Mouse (Mus musculus) ES-E14 (cell line): Measurements from ENCODE around the gene Cox10. TPM values are rescaled to one million over a fixed set of nuclear protein-coding genes. Genes with fewer than 3 reads are reported as not detected.

Experiments
- DNase-seq: peaks from one replicate; pipeline ENCODE4 v3.0.0-alpha.2; 2013; ENCODE audit warnings: low read depth, low spot score
- H3K27ac ChIP-seq: 2 replicates; pipeline ENCODE4 v1.5.1; 2012; ENCODE audit warnings: low read depth, mild to moderate bottlenecking, low read length, moderate library complexity, mixed read lengths; ENCODE audit not compliant: poor library complexity, insufficient read depth, severe bottlenecking
- H3K36me3 ChIP-seq: 2 replicates; pipeline ENCODE4 v1.6.1; 2012; ENCODE audit warnings: mild to moderate bottlenecking, low read length, moderate library complexity, mixed read lengths; ENCODE audit not compliant: control insufficient read depth, poor library complexity, insufficient read depth, severe bottlenecking
- H3K4me1 ChIP-seq, 2 experiments: fragments of 150-350 bp in 1 of 2; sonication (generic) in 1 of 2; 2 replicates each; pipeline ENCODE4 v1.6.1; 2012; ENCODE audit warnings: low read length in 2 of 2, mild to moderate bottlenecking in 1 of 2, mixed read lengths in 1 of 2; ENCODE audit not compliant: control insufficient read depth in 2 of 2, insufficient read depth in 2 of 2, poor library complexity in 1 of 2
- H3K4me3 ChIP-seq, 2 experiments: fragments of 150-350 bp in 1 of 2; sonication (generic) in 1 of 2; 2 replicates each; pipeline ENCODE4 v1.5.1; 2012; ENCODE audit warnings: low read length in 2 of 2, low read depth in 1 of 2, mild to moderate bottlenecking in 1 of 2, mixed read lengths in 1 of 2; ENCODE audit not compliant: insufficient read depth in 1 of 2, poor library complexity in 1 of 2, severe bottlenecking in 1 of 2
- H3K9ac ChIP-seq: 2 replicates; pipeline ENCODE4 v1.6.1; 2012; ENCODE audit warnings: low read depth, mild to moderate bottlenecking, low read length, mixed read lengths; ENCODE audit not compliant: poor library complexity, insufficient read depth, severe bottlenecking
- H3K9me3 ChIP-seq: fragments of 150-350 bp; sonication (generic); 2 replicates; pipeline ENCODE4 v1.6.1; 2012; ENCODE audit warnings: low read depth, mild to moderate bottlenecking, low read length; ENCODE audit not compliant: control insufficient read depth, insufficient read depth
- CHD2 ChIP-seq: IDR thresholded peaks from 2 replicates; pipeline ENCODE4 v1.6.1; 2014; ENCODE audit warnings: mild to moderate bottlenecking, low read depth, low read length, inconsistent platforms
- HCFC1 ChIP-seq: IDR thresholded peaks from 2 replicates; pipeline ENCODE4 v1.6.1; 2012; ENCODE audit warnings: low read length, inconsistent platforms, borderline replicate concordance; ENCODE audit not compliant: insufficient read depth
- MAFK ChIP-seq: IDR thresholded peaks from 2 replicates; pipeline ENCODE4 v1.6.1; 2014; ENCODE audit warnings: mild to moderate bottlenecking, low read depth, low read length, inconsistent platforms; ENCODE audit not compliant: insufficient read depth
- ZC3H11A ChIP-seq: IDR thresholded peaks from 2 replicates; pipeline ENCODE4 v1.6.1; 2012; ENCODE audit warnings: low read depth, mild to moderate bottlenecking, inconsistent platforms, low read length, borderline replicate concordance
- ZNF384 ChIP-seq: IDR thresholded peaks from 2 replicates; pipeline ENCODE4 v1.6.1; 2012; ENCODE audit warnings: low read depth, low read length, inconsistent platforms
- in situ Hi-C, 2 experiments: fragments of 600-800 bp; cut with MboI; formaldehyde crosslinking; loops; one replicate each; pipeline ENCODE4 v1.15.1; 2025; ENCODE audit warnings: low sequenced_read_pairs in 2 of 2, inconsistent platforms in 1 of 2; ENCODE audit not compliant: unreplicated experiment in 2 of 2
- total RNA-seq: library from RNA; depleted of rRNA; stranded (reverse); fragments of 300-350 nt; gene quantifications from 2 replicates; pipeline ENCODE4 v1.2.3, GENCODE M21; 2012

Gene Cox10
- total RNA-seq, 1 experiment = 24.8 TPM

DNA sequence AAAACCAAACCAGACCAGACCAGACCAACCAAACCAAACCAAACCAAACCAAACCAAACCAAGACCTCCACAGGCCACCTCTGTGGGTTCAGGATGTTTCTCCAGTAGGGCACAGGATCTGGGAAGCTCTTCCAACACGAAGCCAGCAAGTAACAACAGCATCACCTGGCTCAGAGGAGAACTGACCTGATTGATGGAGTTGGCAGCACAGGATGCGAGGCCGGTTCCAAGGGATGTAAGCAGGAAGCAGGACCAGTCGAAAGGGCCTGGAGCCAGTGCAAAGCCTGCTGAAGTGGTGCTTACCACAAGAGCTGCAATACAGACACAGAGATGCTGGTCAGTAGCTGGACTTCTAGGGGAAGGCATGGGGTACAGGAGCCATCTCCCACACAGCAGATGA, 34.2 kb downstream of the Cox10 start:
- H3K4me3 ChIP-seq = no peak overlapping the region
- no peak overlapping the region for H3K27ac ChIP-seq
- no peaks in the 10 kb centered on the region for H3K4me1 ChIP-seq
- TF ChIP-seq ZC3H11A = no peak
- TF ChIP-seq ZNF384 = no peak
- TF ChIP-seq MAFK = no peak
- TF ChIP-seq CHD2 = no peak
- TF ChIP-seq HCFC1 = no peak
- H3K9ac ChIP-seq = no peak overlapping the region
- H3K9me3 ChIP-seq = no peaks in the 10 kb centered on the region
- peaks cover 3% of the 10 kb centered on the region for H3K36me3 ChIP-seq
- DNase-seq = no peak
- in situ Hi-C loops = no loop called here

DNA sequence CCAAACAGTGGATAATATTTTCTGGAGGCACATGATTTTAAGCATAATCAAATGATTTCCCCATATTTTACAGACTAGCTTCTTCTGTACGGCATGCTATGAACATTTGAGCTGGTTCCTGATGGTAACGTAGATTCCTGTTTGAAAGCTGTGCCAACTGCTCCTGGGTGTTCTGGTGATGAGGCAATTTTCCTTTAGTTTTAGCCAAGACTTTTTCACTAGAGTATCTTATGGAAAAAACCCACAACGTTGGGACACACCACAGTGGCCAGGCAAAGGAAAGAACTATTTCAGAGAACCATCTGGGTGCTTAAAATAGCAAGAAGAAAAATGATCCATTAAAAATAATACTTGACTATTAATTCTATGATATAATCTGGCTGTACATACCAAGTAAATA, 35.2 kb downstream of the Cox10 start:
- Histone ChIP-seq H3K36me3 (peaks cover 3% of the 10 kb centered on the region), H3K27ac (no peak overlapping the region), H3K9ac (no peak overlapping the region), H3K4me1 (no peaks in the 10 kb centered on the region), H3K4me3 (no peak overlapping the region), H3K9me3 (no peaks in the 10 kb centered on the region)
- in situ Hi-C loops = no loop called here
- no peak for TF ChIP-seq MAFK
- TF ChIP-seq HCFC1 = no peak
- TF ChIP-seq ZNF384 = no peak
- TF ChIP-seq CHD2 = no peak
- TF ChIP-seq ZC3H11A = no peak
- no peak for DNase-seq

DNA sequence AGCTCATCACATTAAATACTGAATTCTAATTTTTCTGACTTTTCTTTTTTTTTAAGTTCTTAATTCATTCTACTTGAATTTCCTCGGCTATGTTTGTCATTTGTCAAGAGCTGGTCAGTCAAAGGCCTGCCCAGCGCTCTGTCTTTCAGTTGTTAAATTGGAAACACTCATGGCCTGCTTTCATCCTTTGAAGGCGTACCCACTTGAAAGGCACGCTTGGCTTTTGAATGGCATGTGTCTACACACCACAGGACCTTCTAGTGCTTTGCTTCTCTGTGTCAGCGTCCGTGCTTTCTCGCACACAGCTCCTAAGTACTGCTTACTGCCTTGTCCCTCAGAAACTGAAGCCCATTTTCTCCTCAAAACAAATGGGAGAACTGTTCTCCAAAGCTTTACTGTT, 38.0 kb downstream of the Cox10 start:
- H3K9ac ChIP-seq = no peak overlapping the region
- DNase-seq = no peak

DNA sequence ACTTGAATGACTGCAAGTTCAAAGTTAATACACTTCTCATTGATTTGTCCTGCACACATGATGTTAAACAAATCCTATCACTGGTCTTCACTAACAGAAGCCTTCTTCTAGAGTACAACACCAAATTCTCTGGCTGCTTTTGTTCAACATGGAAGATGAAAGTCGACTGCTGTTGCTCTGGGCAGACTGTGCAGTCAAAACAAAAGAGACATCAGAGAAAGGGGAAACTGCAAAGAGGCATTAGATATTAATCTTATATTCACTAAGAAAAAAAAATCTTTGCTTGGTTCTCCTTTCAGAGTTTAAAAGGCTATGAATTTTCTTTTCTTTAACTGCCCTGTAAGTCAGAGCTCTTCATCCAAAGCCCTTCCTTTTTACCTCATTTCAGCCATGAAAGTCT, 39.7 kb downstream of the Cox10 start:
- no peak overlapping the region for H3K4me3 ChIP-seq
- in situ Hi-C loops = no loop called here

More for the DNA sequence above, 38.0 kb downstream of the Cox10 start:
- H3K4me1 ChIP-seq = no peaks in the 10 kb centered on the region
- H3K9me3 ChIP-seq = no peaks in the 10 kb centered on the region
- in situ Hi-C loops = no loop called here
- no peak overlapping the region for H3K27ac ChIP-seq
- H3K36me3 ChIP-seq = peaks cover 3% of the 10 kb centered on the region
- H3K4me3 ChIP-seq = no peak overlapping the region
- TF ChIP-seq MAFK (no peak), CHD2 (no peak), HCFC1 (no peak), ZC3H11A (no peak), ZNF384 (no peak)

DNA sequence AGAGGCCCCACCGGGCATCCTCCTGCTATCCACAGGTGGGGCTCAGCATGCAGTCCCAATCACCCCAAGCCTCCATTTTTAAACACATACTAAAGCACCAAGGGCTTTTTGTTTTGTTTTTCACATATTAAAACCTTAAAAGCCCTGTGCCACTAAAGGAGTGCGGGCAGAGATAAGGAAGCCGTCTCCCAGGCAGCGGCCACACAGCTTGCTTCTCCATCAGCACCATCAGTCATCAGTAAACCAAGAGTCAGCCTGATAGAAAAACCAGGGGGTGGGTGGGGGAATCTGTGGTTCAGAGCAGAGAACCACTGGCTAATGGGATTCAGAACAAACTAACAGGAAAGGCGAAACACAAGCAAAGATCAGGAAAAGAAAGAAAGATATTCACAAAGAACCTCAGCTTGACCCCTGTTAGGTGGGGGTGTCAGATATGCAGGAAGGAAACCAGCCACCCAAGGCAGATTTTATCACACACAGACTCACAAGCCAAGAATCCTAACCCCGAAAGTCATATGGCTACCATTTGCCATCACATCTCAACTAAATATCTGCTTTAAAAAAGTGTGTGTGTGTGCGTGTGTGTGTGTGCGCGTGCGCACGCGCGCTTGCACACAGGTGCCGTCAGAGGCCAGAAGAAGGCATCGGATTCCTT, 41.7 kb downstream of the Cox10 start:
- H3K4me1 ChIP-seq = peaks cover 0 to 5% of the 10 kb centered on the region in 2 experiments; a peak in 1 of 4 replicates

More for the DNA sequence above, 39.7 kb downstream of the Cox10 start:
- Histone ChIP-seq H3K9ac (no peak overlapping the region), H3K9me3 (no peaks in the 10 kb centered on the region), H3K36me3 (no peaks in the 10 kb centered on the region), H3K27ac (no peak overlapping the region), H3K4me1 (peaks cover 0 to 5% of the 10 kb centered on the region in 2 experiments; a peak in 1 of 4 replicates)
- no peak for TF ChIP-seq ZNF384
- no peak for DNase-seq

More for the DNA sequence above, 41.7 kb downstream of the Cox10 start:
- Histone ChIP-seq H3K4me3 (no peak overlapping the region), H3K9ac (no peak overlapping the region), H3K36me3 (no peaks in the 10 kb centered on the region), H3K27ac (no peak overlapping the region), H3K9me3 (no peaks in the 10 kb centered on the region)
- no peak for DNase-seq
- in situ Hi-C loops = no loop called here
- TF ChIP-seq HCFC1 = no peak
- no peak for TF ChIP-seq MAFK
- no peak for TF ChIP-seq CHD2
- no peak for TF ChIP-seq ZNF384
- TF ChIP-seq ZC3H11A = no peak
